Mouse (Mus musculus) gastrocnemius, postnatal 36 days (tissue): ENCODE results near the gene H2-D1. TPM values are rescaled to one million over a fixed set of nuclear protein-coding genes. Genes with fewer than 3 reads are reported as not detected.
A peak's percentile ranks its signal among the peaks of the same experiment; 100 is the strongest.

Source experiments
- DNase-seq, 2 experiments: peaks; one replicate each; pipeline ENCODE4 v3.0.0; 2022
- intact Hi-C: fragments of 180-260 bp; cut with DNase I; formaldehyde crosslinking; loops from one replicate; pipeline ENCODE4 v1.15.1; 2025
- total RNA-seq, 2 experiments: library from RNA; stranded (reverse); gene quantifications; 2 replicates each; pipeline ENCODE4 v1.2.3; 2021

Gene H2-D1
- total RNA-seq, 2 experiments from 2014 or later: 28.2 to 39.1 TPM

DNA sequence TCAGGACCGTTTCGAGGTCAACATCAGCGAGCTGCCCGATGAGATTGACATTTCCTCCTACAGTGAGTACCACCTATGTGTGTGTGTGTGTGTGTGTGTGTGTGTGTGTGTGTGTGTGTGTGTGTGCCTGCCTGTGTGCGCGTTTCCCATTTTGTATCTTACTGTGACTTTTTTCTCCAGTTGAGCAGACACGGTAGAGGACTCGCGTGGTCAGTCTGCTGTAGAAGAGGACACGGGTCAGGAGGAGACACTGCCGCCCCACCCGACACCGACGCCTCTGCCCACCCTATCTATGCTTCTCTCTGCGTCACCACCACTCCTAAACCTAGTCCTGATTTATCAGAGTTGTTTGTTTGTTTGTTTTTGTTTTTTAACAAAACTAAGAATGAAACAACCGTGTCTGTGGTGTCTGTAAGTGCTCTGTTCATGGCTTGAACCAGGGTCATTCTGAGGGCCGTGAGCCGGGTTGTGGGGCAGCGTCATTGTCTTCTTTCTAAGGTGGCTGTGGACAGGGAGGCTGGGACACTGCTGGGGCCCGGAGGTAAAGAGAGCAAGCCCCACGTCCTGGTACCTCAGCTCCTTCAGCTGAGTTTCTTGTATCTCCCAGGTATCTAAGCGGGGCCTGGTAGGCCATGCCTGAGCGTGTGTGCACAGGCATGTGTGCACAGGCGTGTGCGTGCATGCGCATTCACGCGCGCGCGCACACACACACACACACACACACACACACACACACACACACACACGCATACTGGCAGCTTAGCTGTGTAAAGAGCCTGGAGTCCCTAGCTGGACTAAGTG lies 9.0 kb upstream of the H2-D1 start:
- DNase-seq: no peak
- intact Hi-C loops: no loop called here

DNA sequence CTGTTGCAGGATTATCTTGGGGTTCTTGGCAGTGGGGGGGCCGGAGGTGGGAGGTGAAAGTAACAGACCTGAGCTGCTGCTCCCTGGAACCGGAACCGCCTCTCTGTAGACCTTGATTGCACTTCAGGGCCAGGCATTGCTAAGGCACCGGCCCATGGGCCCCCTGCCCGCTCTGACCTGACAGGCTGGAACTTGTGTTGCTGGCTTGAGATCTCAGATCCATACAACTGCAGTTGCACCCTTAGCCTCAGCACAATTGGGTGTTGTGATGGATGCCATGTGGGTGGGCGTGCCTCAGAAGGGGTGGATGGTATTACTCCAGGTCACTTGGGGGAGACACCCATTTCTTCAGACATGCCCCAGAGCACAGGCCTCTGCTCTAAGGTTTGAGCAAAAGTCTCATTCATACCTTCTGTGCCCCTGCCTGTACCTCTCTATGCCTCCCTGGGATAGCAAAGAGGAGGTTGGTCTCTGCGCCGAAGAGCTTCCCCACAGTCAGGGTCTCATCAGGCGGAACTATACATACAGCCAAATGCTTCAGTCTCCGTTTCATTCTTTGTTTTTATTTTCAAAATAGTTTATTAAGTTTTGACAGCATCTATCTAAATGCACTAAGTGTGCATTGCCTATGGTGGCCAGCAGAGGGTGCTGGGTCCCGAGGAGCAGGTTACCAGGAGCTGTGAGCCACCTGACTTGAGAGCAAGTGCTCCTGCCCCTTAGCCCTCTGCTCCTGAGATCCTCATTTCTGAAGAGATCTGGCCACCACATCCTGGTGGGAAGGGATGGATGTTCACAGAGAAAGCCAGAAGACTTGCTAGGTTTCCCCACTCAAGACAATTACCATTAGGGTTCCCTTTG lies 8.1 kb upstream of the H2-D1 start:
- intact Hi-C loops: no loop called here
- DNase-seq: peak; percentile 54 to 59

DNA sequence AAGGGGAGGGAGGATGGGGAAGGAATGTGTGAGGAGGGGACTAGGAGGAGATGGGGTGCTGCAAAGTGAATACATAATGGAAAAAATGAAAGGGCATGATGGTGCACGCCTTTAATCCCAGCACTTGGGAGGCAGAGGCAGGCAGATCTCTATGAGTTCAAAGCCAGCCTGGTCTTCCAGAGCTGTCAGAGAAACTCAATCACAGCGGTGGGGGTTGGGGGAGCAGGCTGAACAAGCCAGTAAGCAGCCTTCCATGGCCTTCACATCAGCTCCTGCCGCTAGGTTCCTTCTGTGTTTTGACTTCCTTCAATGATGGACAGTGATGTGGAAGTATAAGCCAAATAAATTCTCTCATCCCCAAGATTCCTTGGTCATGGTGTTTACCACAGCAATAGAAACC lies 7.2 kb upstream of the H2-D1 start:
- intact Hi-C loops: no loop called here
- no peak for DNase-seq

DNA sequence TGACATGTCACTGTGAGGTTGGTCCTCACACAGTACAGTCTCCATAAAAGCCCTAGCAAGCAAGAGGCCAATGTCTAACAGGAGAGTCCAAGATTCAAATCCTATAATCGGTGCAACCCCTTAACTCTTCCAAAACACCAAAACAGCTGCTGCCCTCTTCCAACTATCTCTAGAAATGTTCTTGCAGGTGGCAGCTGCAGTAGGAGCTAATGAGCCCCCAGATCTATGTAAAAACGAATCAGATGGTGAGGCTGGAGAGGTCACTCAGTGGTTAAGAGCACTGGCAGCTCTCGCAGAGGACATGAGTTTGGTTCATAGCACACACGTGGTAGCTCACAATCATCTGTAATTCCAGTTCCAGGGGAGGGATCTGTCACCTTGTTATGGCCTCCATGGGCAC lies 6.8 kb upstream of the H2-D1 start:
- intact Hi-C loops: no loop called here
- DNase-seq: no peak

DNA sequence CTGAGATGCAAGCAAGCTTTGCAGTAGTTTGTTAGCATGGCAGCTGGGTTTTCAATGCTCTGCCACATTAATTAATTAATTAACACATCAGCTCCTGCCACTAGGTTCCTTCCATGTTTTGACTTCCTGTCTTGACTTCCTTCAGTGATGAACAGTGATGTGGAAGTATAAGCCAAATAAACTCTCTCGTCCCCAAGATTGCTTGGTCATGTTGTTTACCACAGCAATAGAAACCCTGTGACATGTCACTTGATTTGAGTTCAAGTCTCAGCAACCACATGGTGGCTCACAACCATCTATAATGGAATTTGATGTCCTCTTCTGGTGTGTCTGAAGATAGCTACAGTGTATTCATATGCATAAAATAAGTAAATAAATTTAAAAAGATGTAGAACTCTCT lies 5.2 kb upstream of the H2-D1 start:
- intact Hi-C loops: no loop called here
- DNase-seq: no peak

DNA sequence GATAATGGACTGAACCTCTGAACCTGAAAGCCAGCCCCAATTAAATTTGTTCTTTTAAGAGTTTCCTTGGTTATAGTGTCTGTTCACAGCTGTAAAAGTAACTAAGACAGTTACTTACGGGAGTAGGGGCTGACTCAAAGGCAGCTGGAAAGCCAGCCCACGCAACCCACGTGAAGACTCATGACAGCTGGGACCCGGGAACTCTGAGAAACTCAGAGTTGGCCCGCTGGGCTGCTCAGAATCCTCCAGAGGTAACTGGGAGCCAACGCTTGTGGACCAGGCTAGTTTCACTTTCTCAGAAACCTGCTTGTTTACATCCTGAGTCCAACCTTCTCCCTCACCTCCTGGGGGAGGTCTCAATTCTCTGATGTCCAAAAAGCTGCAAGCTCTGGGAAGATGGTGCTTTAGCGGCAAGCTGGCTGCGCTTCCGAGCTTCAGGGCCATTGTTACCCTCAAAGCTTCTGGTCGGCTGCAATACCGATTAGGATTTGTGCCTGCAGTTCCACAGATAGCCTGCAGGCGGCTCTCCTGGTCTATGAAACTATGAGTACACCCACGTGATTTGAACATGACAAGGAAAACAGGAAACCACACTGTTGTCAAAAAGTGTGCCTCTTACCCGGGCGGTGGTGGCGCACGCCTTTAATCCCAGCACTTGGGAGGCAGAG lies 4.6 kb upstream of the H2-D1 start:
- intact Hi-C loops: loop anchor here (2.0 kb wide), 1 partner anchor 17 kb away; no protein-coding TSS in a partner anchor
- DNase-seq: peak; percentile 92 to 99

DNA sequence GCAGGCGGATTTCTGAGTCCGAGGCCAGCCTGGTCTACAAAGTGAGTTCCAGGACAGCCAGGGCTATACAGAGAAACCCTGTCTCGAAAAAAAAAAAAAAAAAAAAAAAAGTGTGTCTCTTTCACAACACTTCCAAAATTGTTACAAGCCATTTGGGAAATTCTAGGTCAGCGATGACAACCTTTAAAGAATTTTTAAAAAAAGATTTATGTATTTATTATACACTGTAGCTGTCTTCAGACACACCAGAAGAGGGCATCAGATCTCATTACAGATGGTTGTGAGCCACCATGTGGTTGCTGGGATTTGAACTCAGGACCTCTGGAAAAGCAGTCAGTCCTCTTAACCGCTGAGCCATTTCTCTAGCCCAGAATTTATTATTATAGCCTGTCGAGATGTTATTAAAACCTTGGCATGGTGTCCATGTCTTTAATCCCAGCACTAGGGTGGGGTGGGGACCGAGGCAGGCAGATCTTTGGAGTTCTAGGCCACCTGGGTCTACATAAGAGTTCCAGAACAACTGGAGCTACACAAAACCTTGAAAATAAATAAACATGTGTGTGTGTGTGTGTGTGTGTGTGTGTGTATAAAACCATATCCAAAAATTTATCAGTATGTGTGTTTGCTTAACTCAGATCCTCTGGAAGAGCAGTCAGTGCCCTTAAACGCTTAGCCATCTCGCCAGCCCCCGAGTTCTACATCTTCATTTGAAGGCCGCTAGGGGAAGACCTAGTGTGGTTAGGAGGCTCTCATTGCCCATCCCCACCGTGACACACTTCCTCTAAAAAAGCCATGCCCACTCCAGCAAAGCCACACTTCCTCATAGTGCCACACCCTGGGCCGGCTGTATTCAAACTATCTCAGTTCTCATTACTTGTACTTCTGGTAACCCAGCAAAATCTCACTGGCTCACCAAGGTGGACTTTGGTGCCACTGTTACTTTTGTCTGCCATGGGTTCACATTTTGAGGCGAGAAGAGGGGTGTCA lies 3.7 kb upstream of the H2-D1 start:
- no peak for DNase-seq
- intact Hi-C loops: loop anchor here (2.0 kb wide), 1 partner anchor 16 kb away; no protein-coding TSS in a partner anchor

DNA sequence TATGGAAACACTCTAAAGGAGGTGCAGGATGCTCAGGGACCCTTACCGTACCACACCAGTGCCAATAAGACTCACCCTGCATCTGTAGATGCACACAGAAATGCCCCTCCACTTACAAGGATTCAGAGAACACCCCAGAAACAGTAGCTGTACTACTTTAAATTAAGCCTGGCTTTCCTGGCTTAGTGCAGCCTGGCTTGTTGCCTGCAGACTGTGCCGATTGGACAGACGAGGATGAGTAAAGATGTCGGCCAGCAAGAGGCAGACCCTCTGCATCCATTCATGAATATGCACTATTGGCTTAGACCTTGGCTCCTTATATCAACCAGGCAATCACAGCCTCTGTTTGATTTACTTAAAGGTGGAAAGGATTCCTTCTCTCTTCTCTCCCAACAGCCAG lies 2.9 kb upstream of the H2-D1 start:
- no peak for DNase-seq
- intact Hi-C loops: loop anchor here (2.0 to 5.0 kb wide), 2 partner anchors 15 to 43 kb away; no protein-coding TSS in a partner anchor

DNA sequence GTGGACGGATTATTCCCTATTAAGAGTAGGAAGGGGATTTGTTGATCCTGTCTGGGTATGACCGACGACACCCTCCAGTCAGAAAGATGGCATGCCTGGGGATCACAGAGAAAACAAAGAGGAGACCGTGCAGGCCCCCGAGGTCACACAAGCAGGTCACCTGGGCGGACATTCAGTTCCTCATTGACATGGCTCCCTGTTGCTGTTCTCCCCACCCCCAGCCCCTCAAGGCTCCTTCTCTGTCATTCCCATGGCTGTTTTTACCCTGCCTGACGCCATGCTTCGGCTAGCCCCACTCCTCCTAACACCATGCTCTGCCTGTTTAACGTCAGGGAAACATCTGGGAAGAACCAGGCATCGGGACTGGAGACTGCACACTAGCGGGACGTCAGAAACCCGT lies 879 bp upstream of the H2-D1 start:
- no peak for DNase-seq
- intact Hi-C loops: loop anchor here (5.0 kb wide), 1 partner anchor 41 kb away; no protein-coding TSS in a partner anchor

DNA sequence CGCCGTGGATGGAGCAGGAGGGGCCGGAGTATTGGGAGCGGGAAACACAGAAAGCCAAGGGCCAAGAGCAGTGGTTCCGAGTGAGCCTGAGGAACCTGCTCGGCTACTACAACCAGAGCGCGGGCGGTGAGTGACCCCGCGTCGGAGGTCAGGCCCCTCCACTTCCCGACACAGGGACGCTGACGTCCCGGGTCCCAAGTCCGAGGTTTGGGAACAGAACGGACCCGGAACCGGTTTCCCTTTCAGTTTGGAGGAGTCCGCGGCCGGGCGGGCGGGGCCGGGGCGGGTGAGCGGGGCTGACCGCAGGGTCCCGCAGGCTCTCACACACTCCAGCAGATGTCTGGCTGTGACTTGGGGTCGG lies 973 bp downstream of the H2-D1 start:
- intact Hi-C loops: loop anchor here (5.0 kb wide), 1 partner anchor 39 kb away; no protein-coding TSS in a partner anchor

DNA sequence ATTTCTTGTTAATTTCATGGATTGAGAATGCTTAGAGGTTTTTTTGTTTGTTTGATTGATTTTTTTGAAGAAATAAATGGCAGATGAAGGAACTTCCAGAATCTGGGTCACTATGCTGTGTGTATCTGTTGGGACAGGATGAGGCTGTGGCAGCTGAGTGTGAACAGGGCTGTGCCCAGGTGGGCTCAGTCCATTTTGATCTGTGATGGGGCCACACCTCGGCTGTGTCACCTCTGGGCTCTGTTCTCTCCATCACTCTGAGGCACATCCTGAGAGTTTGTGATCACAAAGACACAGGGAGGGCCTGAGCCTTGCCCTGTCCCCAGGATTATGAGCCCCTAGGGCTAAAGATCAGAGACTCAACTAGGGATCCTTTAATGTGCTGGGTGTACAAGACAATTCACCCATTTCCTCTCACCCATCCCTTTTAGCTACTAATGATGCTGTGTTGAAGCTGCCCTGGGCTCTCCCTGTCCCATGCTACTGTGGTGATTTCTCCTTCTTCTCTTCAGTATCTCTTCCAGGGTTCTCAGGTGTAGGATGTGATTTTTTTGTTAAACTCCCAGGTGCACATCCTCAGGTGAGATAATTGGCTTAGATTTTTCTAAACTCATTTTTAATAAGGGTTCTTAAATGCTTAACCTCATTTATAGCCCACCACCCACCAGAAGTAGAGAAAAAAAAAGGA lies 5.0 kb downstream of the H2-D1 start:
- intact Hi-C loops: no loop called here
- no peak for DNase-seq

More for the DNA sequence above, 973 bp downstream of the H2-D1 start:
- DNase-seq: no peak

DNA sequence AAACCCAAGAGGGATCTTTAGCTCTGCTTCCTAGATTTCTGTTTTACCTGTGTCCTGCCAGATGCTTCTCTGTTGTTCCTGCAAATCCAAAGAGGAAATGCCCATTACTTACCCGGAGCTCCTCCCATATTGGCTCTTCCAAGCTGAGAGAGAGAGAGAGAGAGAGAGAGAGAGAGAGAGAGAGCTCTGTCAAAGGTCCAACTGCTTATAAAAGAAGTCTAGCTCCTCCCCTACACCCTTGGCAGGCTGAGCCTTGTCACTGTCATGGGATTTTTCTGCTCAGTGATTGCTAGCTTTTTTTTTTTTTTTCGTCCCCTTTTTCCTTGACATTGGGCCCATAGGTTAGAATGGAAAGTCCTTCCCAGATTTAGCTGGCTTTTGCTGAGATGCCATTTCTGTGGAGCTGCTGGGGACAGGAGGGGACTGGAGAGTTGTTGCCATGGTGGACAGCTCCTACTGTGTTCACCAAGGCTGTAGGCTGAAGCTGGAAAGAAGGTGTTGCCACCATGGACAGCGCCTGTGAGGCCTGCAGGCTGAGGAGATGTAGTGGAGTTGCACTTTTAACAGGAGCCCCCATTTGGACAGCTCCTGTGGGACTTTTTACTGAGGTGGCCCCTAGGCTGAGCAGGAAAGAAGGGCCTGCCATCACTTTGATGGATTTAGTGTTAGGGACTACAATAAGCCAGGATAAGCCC lies 7.3 kb downstream of the H2-D1 start:
- DNase-seq: no peak

DNA sequence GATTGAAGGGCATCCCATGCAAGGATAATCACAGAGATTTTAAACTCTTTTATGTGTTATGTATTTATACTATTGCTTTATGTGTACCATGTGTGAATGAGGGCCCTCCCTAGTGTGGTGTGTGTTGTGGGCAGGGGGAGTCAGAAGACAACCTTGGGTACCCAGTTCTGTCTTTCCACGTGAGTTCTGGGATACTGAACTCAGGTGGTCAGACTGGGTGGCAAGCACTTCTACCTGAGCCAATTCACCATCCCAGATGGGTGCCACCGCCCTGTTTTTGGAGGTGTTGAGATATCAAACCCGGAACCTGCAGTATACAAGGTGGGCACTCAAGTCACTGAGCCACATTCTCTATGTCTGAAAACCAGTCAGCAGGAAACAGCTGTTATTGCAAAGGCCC lies 9.7 kb downstream of the H2-D1 start:
- no peak for DNase-seq
- intact Hi-C loops: no loop called here

More for the DNA sequence above, 7.3 kb downstream of the H2-D1 start:
- intact Hi-C loops: loop anchor here (2.0 kb wide), 1 partner anchor 1299 kb away; no protein-coding TSS in a partner anchor

DNA sequence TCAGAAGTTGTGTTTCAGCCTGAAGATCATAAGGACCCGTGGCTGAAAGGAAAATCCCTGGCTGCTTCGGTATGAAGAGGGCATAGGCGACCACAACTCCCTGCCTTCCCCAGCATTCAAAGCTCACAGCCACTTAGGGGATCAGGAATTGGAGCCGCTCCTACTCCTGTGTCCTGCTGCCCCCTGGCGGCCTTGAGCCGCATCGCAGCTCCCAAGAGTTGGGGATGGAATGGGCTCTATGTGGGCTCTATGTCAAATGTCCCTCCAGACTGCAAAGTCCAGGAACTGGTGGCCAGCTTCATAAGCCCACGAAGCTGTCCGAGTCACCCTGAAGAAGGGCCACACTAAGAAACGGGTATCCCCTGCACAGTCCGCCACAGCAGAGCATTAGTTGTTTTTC lies 12.2 kb downstream of the H2-D1 start:
- peak; percentile 79 to 87 for DNase-seq
- intact Hi-C loops: loop anchor here (2.0 kb wide), 1 partner anchor 16 kb away; no protein-coding TSS in a partner anchor

DNA sequence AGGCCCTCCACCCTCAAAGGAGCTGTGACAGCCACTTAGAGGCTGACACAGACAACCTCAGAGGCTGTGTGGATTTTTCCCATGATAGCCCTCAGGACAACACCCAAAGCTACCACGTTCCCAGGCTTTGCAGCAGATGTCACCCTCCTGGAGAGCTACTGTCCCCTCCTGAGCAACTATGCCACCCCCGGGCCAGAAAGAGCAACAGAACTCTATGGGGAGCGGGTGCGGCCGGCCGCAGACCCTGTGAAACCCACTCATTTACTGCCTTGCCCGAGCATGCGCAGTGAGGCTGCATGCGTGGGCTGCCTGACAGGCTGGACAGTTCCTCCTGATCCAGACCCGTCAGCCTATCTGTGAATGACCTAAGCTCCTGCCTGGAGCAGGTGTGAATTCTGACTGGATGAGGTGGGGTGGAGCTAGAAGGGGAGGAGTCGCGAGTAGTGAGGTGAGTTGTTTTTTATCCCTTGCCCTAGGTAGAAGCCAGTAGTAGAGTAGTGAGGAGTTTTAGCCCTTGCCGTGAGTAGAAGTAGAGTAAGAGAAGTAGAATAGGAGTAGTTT lies 13.9 kb downstream of the H2-D1 start:
- intact Hi-C loops: no loop called here
- no peak for DNase-seq

DNA sequence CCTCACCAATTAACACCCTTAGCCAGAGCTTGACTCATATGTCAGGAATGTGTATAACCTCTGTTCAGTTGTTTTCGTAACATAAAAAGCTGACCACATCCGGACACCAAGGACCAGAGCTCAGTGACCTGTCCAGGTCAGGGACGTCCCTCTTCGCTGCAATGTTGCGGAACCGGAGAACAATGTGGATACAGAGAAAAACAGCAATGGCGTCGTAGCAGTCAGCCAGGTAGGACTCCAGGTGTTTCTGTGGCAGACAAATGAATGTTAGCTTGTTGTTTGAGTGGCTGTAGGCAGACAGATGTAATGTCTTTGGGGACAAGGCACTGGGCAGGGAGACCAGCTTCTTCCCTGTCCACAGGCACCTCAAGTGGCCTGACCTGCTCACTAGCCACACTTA lies 15.5 kb downstream of the H2-D1 start:
- DNase-seq: no peak
- intact Hi-C loops: no loop called here

DNA sequence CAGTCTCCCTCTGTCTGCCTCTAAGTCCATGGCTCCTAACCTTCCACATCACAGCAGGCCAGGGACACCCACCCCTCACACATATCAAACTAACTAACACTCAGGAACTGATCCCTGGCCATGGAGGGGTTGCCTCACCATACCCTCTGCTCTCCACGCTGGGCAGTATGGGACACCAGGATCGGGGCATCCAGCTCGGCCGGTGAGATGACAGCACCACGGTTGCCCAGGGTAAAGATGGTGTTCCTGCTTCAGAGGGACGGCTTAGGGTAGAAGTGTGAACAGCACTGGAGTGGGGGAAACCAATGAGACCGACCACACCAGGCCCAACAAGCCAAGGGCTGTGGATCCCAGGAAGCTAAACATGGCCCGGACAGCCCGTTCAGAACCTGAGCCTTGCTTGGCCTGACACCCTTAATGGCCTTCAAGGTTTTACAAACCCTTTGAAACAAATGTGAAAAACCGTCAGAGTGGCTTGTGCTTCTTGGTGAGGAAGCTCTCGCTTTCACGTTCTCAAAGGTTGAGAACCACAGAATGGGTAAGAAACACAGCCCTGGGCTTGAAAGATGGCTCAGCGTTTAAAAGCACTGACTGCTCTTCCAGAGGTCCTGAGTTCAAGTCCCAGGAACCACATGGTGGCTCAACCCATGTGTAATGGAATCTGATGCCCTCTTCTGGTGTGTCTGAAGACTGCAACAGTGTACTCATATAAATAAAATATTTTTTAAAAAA lies 16.6 kb downstream of the H2-D1 start:
- intact Hi-C loops: no loop called here
- no peak for DNase-seq
